Mouse (Mus musculus) CD8-positive naive resting alpha-beta T cell, adult 57 days (primary cell): ENCODE results near the gene Gm34302. TPM values are rescaled to one million over a fixed set of nuclear protein-coding genes. Genes with fewer than 3 reads are reported as not detected.

Source experiments
- total RNA-seq: library from RNA; stranded (reverse); gene quantifications from one replicate; pipeline ENCODE4 v1.2.4, GENCODE M21; 2023

Gene Gm34302
- not detected for total RNA-seq

DNA sequence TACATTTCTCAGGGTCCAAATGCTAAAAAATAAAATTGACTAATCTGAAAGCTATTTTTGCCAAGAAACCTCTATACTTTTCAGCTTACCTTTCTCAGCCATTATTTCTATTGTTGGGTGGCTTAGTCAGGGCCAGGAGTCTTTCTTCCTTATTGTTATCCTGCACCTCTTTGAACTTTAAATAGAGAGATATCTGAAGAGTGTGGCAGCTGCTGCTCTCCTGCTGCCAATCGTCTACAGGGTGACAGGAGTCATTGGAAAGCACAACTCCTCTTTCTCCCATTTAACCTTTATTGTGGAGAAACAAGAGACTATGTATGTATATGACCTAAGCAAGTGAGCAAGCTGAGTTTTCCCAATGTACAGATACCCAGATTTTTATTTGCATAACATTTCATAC lies at the start of gene Gm34302:
Gm34302 (minus strand) TSS at position 154 of the 400 bp plus-strand sequence.

Other genes starting within 250 kb of the Gm34302 start
- gene Mme, start 242.3 kb downstream of the Gm34302 start, total RNA-seq = not detected